Comparison of ENCODE assay signal across 7 mouse cellular contexts in the genomic region with DNA sequence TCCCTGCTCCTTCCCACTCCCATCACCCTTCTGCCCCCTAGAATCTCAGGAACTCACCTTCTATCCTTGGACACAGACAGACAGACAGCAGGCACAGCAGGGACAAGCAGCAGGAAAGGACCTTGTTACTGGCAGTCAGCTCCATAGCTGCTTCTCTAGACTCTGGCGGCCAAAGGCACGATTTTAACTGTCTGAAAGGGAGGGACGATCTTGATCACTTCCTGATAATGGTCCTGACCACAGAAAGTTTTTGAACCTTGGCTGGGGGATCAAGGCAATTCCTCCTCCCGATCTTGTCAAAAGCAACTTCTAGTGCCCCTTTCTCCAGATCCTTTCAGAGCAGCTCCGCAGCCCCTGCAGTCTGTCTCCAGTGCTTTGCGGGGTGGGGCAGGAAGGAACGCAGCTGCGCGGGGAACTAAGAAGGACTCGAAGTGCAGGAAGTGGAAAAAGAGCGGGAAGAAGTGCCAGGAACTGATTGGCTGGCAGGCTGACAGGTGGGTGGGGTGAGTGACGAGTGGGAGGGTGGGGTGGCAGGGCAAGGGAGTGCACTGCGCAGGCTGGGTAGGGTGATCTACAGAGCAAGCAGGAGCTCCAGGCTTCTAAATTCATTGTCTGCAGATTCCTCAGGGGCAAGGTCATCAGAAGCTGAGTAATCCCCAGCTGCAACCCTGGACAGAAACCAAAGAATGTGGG. TPM values are rescaled to one million over a fixed set of nuclear protein-coding genes. Genes with fewer than 3 reads are reported as not detected.
DNase-seq lines count a peak whose midpoint lies in the region; ATAC-seq and TF ChIP-seq lines count a peak whose summit lies in the region.

Gene Ulbp1, minus strand, starts transcription at position 442 of the 693 bp plus-strand sequence.

- H3K4me2 ChIP-seq in CH12.LX (ENCODE audit: insufficient read depth, low read depth, poor library complexity, severe bottlenecking) = peak within 1 kb of the TSS; percentile 98
- peak within 1 kb of the TSS; percentile 63 for H3K4me2 ChIP-seq in liver, postnatal 0 days (ENCODE audit: low read depth, low read length)

- dilution Hi-C loops in CH12.LX (cut with MboI; ENCODE audit: extremely low pct_ligation_motif_present, extremely low pct_unique_long_range_greater_than_20kb, low sequenced_read_pairs) = no loop called here

- no peak for TF ChIP-seq EP300 in CH12.LX (IDR thresholded peaks at IDR 0.05; ENCODE audit: low read length)
- TF ChIP-seq EP300 in liver, postnatal 0 days (IDR thresholded peaks at IDR 0.05; ENCODE audit: low read depth) = no peak

- peaks cover 0 to 6% of the 10 kb centered on the region in 2 experiments; a peak in 2 of 4 replicates for H3K4me1 ChIP-seq in CH12.LX (ENCODE audit: control insufficient read depth in 1 of 2, insufficient read depth in 2 of 2)
- no peaks in the 10 kb centered on the region; the same call in 1 of the 2 replicates for H3K4me1 ChIP-seq in embryonic fibroblast, embryonic 13.5 days (ENCODE audit: control insufficient read depth, insufficient read depth, low read length)
- H3K4me1 ChIP-seq in liver, postnatal 0 days (ENCODE audit: insufficient read depth) = peaks cover 2% of the 10 kb centered on the region; the same call in 1 of the 2 replicates
- H3K4me1 ChIP-seq in forebrain, embryonic 10.5 days = peaks cover 6% of the 10 kb centered on the region

- no peak for TF ChIP-seq RAD21 in CH12.LX (IDR thresholded peaks at IDR 0.05; ENCODE audit: low read depth, low read length)

- peak; percentile 69 for TF ChIP-seq POLR2A in CH12.LX (IDR thresholded peaks at IDR 0.05; ENCODE audit: low read depth, low read length)
- TF ChIP-seq POLR2A in embryonic fibroblast, embryonic 13.5 days (IDR thresholded peaks at IDR 0.05; ENCODE audit: low read depth, low read length) = no peak

- H3K27ac ChIP-seq in CH12.LX (ENCODE audit: insufficient read depth, low read depth) = peak within 1 kb of the TSS; percentile 97
- peak within 1 kb of the TSS; percentile 5; the same call in 1 of the 2 replicates for H3K27ac ChIP-seq in embryonic fibroblast, embryonic 13.5 days (ENCODE audit: insufficient read depth, low read length)
- 0 out of 2 replicates have a peak within 1 kb of the TSS, but pooled peaks have one; percentile 12 for H3K27ac ChIP-seq in liver, postnatal 0 days (ENCODE audit: low read depth)
- H3K27ac ChIP-seq in forebrain, embryonic 10.5 days = no peak within 1 kb of the TSS

- peak within 1 kb of the TSS; percentile 100 for H3K9ac ChIP-seq in CH12.LX (ENCODE audit: insufficient read depth, low read depth)
- H3K9ac ChIP-seq in liver, postnatal 0 days (replicated peaks) = no peak within 1 kb of the TSS

- DNase-seq in CH12.LX (ENCODE audit: extremely low read depth) = peak; percentile 91
- peak; percentile 48 for DNase-seq in T-cell, adult 2 months (ENCODE audit: low spot score)
- peak; percentile 80 for DNase-seq in liver, postnatal 0 days
- peak; percentile 49 for DNase-seq in spleen, adult 12 weeks (ENCODE audit: low spot score)
- no peak for DNase-seq in forebrain, embryonic 10.5 days (ENCODE audit: extremely low spot score, low spot score)

- ATAC-seq in hematopoietic stem cell, adult 5-6 weeks (replicated peaks in 1 of 2; ENCODE audit: insufficient read depth in 1 of 2, low FRiP score in 2 of 2, low TSS enrichment in 1 of 2, low read depth in 1 of 2, poor library complexity in 2 of 2, severe bottlenecking in 2 of 2) = peak; percentile 95 to 97
- peak; percentile 86 for ATAC-seq in liver, postnatal 0 days

- 30% methylated on average over 13 of the region's 13 CpGs for WGBS in liver, postnatal 0 days (ENCODE audit: insufficient replicate concordance)
- WGBS in forebrain, embryonic 10.5 days = 75% methylated on average over 13 of the region's 13 CpGs

- in situ Hi-C loops in CH12.LX (cut with MboI; ENCODE audit: low pct_ligation_motif_present, low pct_unique_long_range_greater_than_20kb, low sequenced_read_pairs) = no loop called here

- peaks cover 6% of the 10 kb centered on the region for H3K9me3 ChIP-seq in CH12.LX (replicated peaks; ENCODE audit: low read length)
- no peaks in the 10 kb centered on the region for H3K9me3 ChIP-seq in liver, postnatal 0 days (ENCODE audit: low read length)
- H3K9me3 ChIP-seq in forebrain, embryonic 10.5 days = peaks cover 4% of the 10 kb centered on the region; the same call in 1 of the 2 replicates

- H3K4me3 ChIP-seq in CH12.LX (replicated peaks in 1 of 3; ENCODE audit: low read depth in 2 of 3, low read length in 2 of 3, poor library complexity in 1 of 3) = peak within 1 kb of the TSS; percentile 59 to 79 (median 76)
- H3K4me3 ChIP-seq in embryonic fibroblast, embryonic 13.5 days (ENCODE audit: insufficient read depth, low read length) = no peak within 1 kb of the TSS
- H3K4me3 ChIP-seq in liver, postnatal 0 days (ENCODE audit: low read depth, low read length) = peak within 1 kb of the TSS; percentile 26
- H3K4me3 ChIP-seq in forebrain, embryonic 10.5 days = no peak within 1 kb of the TSS

- H3K79me2 ChIP-seq in CH12.LX (replicated peaks; ENCODE audit: control insufficient read depth, extremely low read depth, insufficient read depth, poor library complexity, severe bottlenecking) = peaks cover 44% of the 10 kb centered on the region

- H3K36me3 ChIP-seq in CH12.LX (replicated peaks in 1 of 2; ENCODE audit: control insufficient read depth in 1 of 2, insufficient read depth in 1 of 2, low read length in 1 of 2) = peaks cover 12 to 14% of the 10 kb centered on the region in 2 experiments
- no peaks in the 10 kb centered on the region for H3K36me3 ChIP-seq in liver, postnatal 0 days (replicated peaks; ENCODE audit: insufficient read depth, low read length)
- no peaks in the 10 kb centered on the region for H3K36me3 ChIP-seq in forebrain, embryonic 10.5 days (replicated peaks)

- TF ChIP-seq CTCF in CH12.LX (conservative IDR thresholded peaks at IDR 0.05 in 1 of 2, IDR thresholded peaks at IDR 0.05 in 1 of 2; ENCODE audit: low read depth in 2 of 2, low read length in 2 of 2) = no peak
- TF ChIP-seq CTCF in embryonic fibroblast, embryonic 13.5 days (IDR thresholded peaks at IDR 0.05; ENCODE audit: borderline replicate concordance, insufficient read depth, low read length) = no peak
- TF ChIP-seq CTCF in liver, postnatal 0 days (IDR thresholded peaks at IDR 0.05; ENCODE audit: low read depth) = no peak

- H3K27me3 ChIP-seq in CH12.LX (replicated peaks) = no peaks in the 10 kb centered on the region
- H3K27me3 ChIP-seq in liver, postnatal 0 days (ENCODE audit: insufficient read depth, low read length) = no peaks in the 10 kb centered on the region
- no peaks in the 10 kb centered on the region for H3K27me3 ChIP-seq in forebrain, embryonic 10.5 days (ENCODE audit: poor library complexity, severe bottlenecking)

TF ChIP-seq in CH12.LX, 34 proteins besides CTCF, POLR2A, EP300 and RAD21:
- peak; percentile 87 for TF ChIP-seq ELF1 (IDR thresholded peaks at IDR 0.05; ENCODE audit: low read depth, low read length)
- no peak for TF ChIP-seq RCOR1 (conservative IDR thresholded peaks at IDR 0.05; ENCODE audit: low read depth, low read length)
- peak; percentile 93 for TF ChIP-seq MAX (IDR thresholded peaks at IDR 0.05; ENCODE audit: low read length)
- no peak for TF ChIP-seq CHD1 (IDR thresholded peaks at IDR 0.05; ENCODE audit: low read depth, low read length)
- peak; percentile 95 for TF ChIP-seq E2F4 (IDR thresholded peaks at IDR 0.05; ENCODE audit: insufficient replicate concordance, low read depth, low read length)
- TF ChIP-seq MAZ (IDR thresholded peaks at IDR 0.05; ENCODE audit: low read depth, low read length) = peak; percentile 86; the same call in 1 of the 2 replicates
- peak; percentile 62 for TF ChIP-seq HCFC1 (IDR thresholded peaks at IDR 0.05; ENCODE audit: low read depth, low read length)
- TF ChIP-seq ZNF384 (IDR thresholded peaks at IDR 0.05; ENCODE audit: low read depth, low read length) = no peak
- peak; percentile 75 for TF ChIP-seq NELFE (IDR thresholded peaks at IDR 0.05; ENCODE audit: low read depth, low read length)
- TF ChIP-seq ZMIZ1 (IDR thresholded peaks at IDR 0.05; ENCODE audit: low read depth, low read length) = no peak
- TF ChIP-seq MEF2A (IDR thresholded peaks at IDR 0.05; ENCODE audit: borderline replicate concordance, low read depth, low read length) = peak; percentile 31; the same call in 1 of the 2 replicates
- peak; percentile 85; the same call in 1 of the 2 replicates for TF ChIP-seq SIN3A (IDR thresholded peaks at IDR 0.05; ENCODE audit: low read length)
- TF ChIP-seq NRF1 (IDR thresholded peaks at IDR 0.05; ENCODE audit: low read depth, low read length) = peak; percentile 69
- no peak for TF ChIP-seq CHD2 (IDR thresholded peaks at IDR 0.05; ENCODE audit: low read length)
- peak; percentile 66 for TF ChIP-seq TCF12 (IDR thresholded peaks at IDR 0.05; ENCODE audit: low read depth, low read length)
- 0 out of 2 replicates have a peak, but pooled peaks have one; percentile 18 for TF ChIP-seq ETS1 (conservative IDR thresholded peaks at IDR 0.05; ENCODE audit: low read depth, low read length)
- no peak for TF ChIP-seq USF2 (conservative IDR thresholded peaks at IDR 0.05; ENCODE audit: low read depth, low read length)
- no peak for TF ChIP-seq UBTF (IDR thresholded peaks at IDR 0.05; ENCODE audit: low read depth, low read length)
- no peak for TF ChIP-seq MAFK (IDR thresholded peaks at IDR 0.05; ENCODE audit: insufficient replicate concordance, low read length)

RNA-seq across cellular contexts. Expression of gene Ulbp1, which starts in this region (rescaled TPM):
- 70.1 and 78.3 TPM in 2 replicates for total RNA-seq in CH12.LX (2012; rRNA removed)
- 141 and 159 TPM in 2 replicates for total RNA-seq in CH12.LX (2014; rRNA removed)
- 87.3 and 92.9 TPM in 2 replicates for polyA plus RNA-seq in CH12.LX (2012; ENCODE audit: insufficient read length, low read depth)
- polyA plus RNA-seq in embryonic fibroblast, embryonic 13.5 days (2011; ENCODE audit: insufficient read length, low read depth, missing spikeins) = 5.4 and 8.1 TPM in 2 replicates
- 30.0 and 30.7 TPM in 2 replicates for total RNA-seq in hematopoietic stem cell, adult 5-6 weeks (2017)
- 0.51 and 1.2 TPM in 2 replicates for polyA plus RNA-seq in liver, postnatal 0 days (2015; fragmentation: Nextera tagmentation; extraction: Ambion mirVana)
- polyA plus RNA-seq in forebrain, embryonic 10.5 days (2016; fragmentation: Nextera tagmentation; extraction: Ambion mirVana) = 0.59 and 1.0 TPM in 2 replicates

Comparison
In these comparisons a context has a peak if more than half of its experiments do, and no peak if none do; other contexts are left out.
1. H3K4me3 ChIP-seq: peak in CH12.LX (3 of 3) and liver, postnatal 0 days (single experiment); none in embryonic fibroblast, embryonic 13.5 days (single experiment) and forebrain, embryonic 10.5 days (single experiment).